Mouse (Mus musculus) midbrain, embryonic 11.5 days (tissue): ENCODE measurements around the gene AC124502.3. TPM values are rescaled to one million over a fixed set of nuclear protein-coding genes. Genes with fewer than 3 reads are reported as not detected.
A peak's percentile ranks its signal among the peaks of the same experiment; 100 is the strongest.

ENCODE experiments used
- ATAC-seq: fragments of 200-750 bp; cut with Nextera tagmentation; 2 replicates; pipeline ENCODE4 v1.8.0; 2017; ENCODE audit warnings: moderate TSS enrichment, moderate library complexity; ENCODE audit not compliant: low FRiP score
- DNase-seq: peaks from one replicate; pipeline ENCODE4 v3.0.0; 2015; ENCODE audit warnings: low spot score; ENCODE audit errors: missing footprints
- H3K27ac ChIP-seq: fragments of 300-500 bp; sonication (generic); 2 replicates; pipeline ENCODE4 v1.5.1; 2014; ENCODE audit warnings: low read depth, low read length
- H3K27me3 ChIP-seq: fragments of 300-500 bp; sonication (generic); 2 replicates; pipeline ENCODE4 v1.6.1; 2014; ENCODE audit warnings: mild to moderate bottlenecking, low read length, moderate library complexity, mixed read lengths; ENCODE audit not compliant: control insufficient read depth, insufficient read depth
- H3K36me3 ChIP-seq: fragments of 300-500 bp; sonication (generic); 2 replicates; pipeline ENCODE4 v1.6.1; 2014; ENCODE audit warnings: mild to moderate bottlenecking, low read length, moderate library complexity, mixed read lengths; ENCODE audit not compliant: control insufficient read depth, insufficient read depth
- H3K4me1 ChIP-seq: fragments of 300-500 bp; sonication (generic); 2 replicates; pipeline ENCODE4 v1.6.1; 2014; ENCODE audit warnings: low read length; ENCODE audit not compliant: control insufficient read depth, insufficient read depth
- H3K4me2 ChIP-seq: fragments of 300-500 bp; sonication (generic); 2 replicates; pipeline ENCODE4 v1.6.1; 2014; ENCODE audit warnings: mild to moderate bottlenecking, moderate library complexity
- H3K4me3 ChIP-seq: fragments of 300-500 bp; sonication (generic); 2 replicates; pipeline ENCODE4 v1.5.1; 2014; ENCODE audit warnings: low read depth, low read length
- H3K9ac ChIP-seq: fragments of 300-500 bp; sonication (generic); 2 replicates; pipeline ENCODE4 v1.6.1; 2014; ENCODE audit warnings: low read length
- H3K9me3 ChIP-seq: fragments of 300-500 bp; sonication (generic); 2 replicates; pipeline ENCODE4 v1.6.1; 2016; ENCODE audit warnings: low read length; ENCODE audit not compliant: control insufficient read depth
- WGBS: fragments of 180-500 bp; shearing (Covaris S2); extraction: QIAGEN DNeasy Blood & Tissue Kit; methylation state at CpG from one replicate; pipeline ENCODE4 v1.1.7; 2014; 5-methylcytosine and 5-hydroxymethylcytosine counted together
- polyA plus RNA-seq: library from polyadenylated mRNA; unstranded; fragments of >200 nt; fragmentation: Nextera tagmentation; extraction: Ambion mirVana; gene quantifications from 2 replicates; pipeline ENCODE4 v1.2.1, GENCODE M21; 2014

AC124502.3 gene
- polyA plus RNA-seq, 1 experiment from 2014 or later, result 1.6 TPM

- Histone ChIP-seq H3K4me1 (no peaks in the 10 kb centered on the region), H3K4me3 (no peak overlapping the region), H3K4me2 (no peak overlapping the region), H3K36me3 (no peaks in the 10 kb centered on the region), H3K27me3 (no peaks in the 10 kb centered on the region), H3K27ac (no peak overlapping the region), H3K9me3 (no peaks in the 10 kb centered on the region), H3K9ac (no peak overlapping the region)
- ATAC-seq, result no peak
- WGBS, result 90% methylated on average over 2 of the region's 2 CpGs
- DNase-seq, result no peak
Measured at GRCm38 (mm10) chr19:5021416-5021815, 17.3 kb upstream of the AC124502.3 start.

- under 1% methylated on average over 62 of the region's 62 CpGs for WGBS
- peak; percentile 96 for DNase-seq
- Histone ChIP-seq H3K9ac (peak within 1 kb of the TSS; percentile 79), H3K27me3 (no peaks in the 10 kb centered on the region), H3K4me1 (no peaks in the 10 kb centered on the region), H3K4me2 (peak within 1 kb of the TSS; percentile 64), H3K36me3 (0 out of 2 replicates have a peak, but pooled peaks cover 2% of the 10 kb centered on the region), H3K4me3 (peak within 1 kb of the TSS; percentile 51), H3K27ac (peak within 1 kb of the TSS; percentile 72), H3K9me3 (no peaks in the 10 kb centered on the region)
- peak; percentile 97 for ATAC-seq
Measured at GRCm38 (mm10) chr19:5023621-5024479, 14.8 kb upstream of the AC124502.3 start, which contains the start of gene Slc29a2. TSS of gene Slc29a2 (plus strand) at chr19:5023860.

DNA sequence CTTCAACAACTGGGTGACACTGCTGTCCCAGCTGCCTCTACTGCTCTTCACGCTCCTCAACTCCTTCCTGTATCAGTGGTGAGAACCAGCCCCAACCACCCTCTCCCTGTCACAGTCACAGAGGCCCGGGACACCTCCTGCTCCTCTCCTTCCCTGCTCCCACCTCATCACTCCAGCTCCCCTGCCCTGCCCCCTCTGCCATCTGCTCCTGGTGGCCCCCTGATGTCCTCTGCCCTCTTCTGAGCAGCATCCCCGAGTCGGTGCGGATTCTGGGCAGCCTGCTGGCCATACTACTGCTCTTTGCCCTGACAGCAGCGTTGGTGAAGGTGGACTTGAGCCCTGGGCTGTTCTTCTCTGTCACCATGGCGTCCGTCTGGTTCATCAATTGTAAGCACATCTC lies 12.6 kb upstream of the AC124502.3 start:
- no peak overlapping the region for H3K27ac ChIP-seq
- 87% methylated on average over 8 of the region's 8 CpGs for WGBS
- H3K9ac ChIP-seq, result no peak overlapping the region
- no peak for DNase-seq
- no peaks in the 10 kb centered on the region for H3K9me3 ChIP-seq
- no peaks in the 10 kb centered on the region for H3K27me3 ChIP-seq
- ATAC-seq, result no peak
- peaks cover 2% of the 10 kb centered on the region; the same call in 1 of the 2 replicates for H3K36me3 ChIP-seq
- no peaks in the 10 kb centered on the region for H3K4me1 ChIP-seq
- H3K4me2 ChIP-seq, result no peak overlapping the region
- no peak overlapping the region for H3K4me3 ChIP-seq

GRCm38 (mm10) chr19:5032686-5033085 lies 6.0 kb upstream of the AC124502.3 start:
- Histone ChIP-seq H3K4me3 (no peak overlapping the region), H3K4me1 (peaks cover 1% of the 10 kb centered on the region; the same call in 1 of the 2 replicates), H3K9me3 (no peaks in the 10 kb centered on the region), H3K27me3 (no peaks in the 10 kb centered on the region), H3K9ac (no peak overlapping the region), H3K27ac (no peak overlapping the region), H3K4me2 (no peak overlapping the region), H3K36me3 (peaks cover 2% of the 10 kb centered on the region; the same call in 1 of the 2 replicates)
- ATAC-seq, result no peak
- WGBS, result 81% methylated on average over 3 of the region's 3 CpGs
- peak; percentile 81 for DNase-seq

- Histone ChIP-seq H3K9me3 (no peaks in the 10 kb centered on the region), H3K4me2 (no peak overlapping the region), H3K27me3 (no peaks in the 10 kb centered on the region), H3K4me3 (no peak overlapping the region), H3K4me1 (peaks cover 22% of the 10 kb centered on the region), H3K36me3 (no peaks in the 10 kb centered on the region), H3K27ac (no peak overlapping the region), H3K9ac (no peak overlapping the region)
- 83% methylated on average over 4 of the region's 4 CpGs for WGBS
- ATAC-seq (no peak), DNase-seq (peak; percentile 49)
Measured at GRCm38 (mm10) chr19:5036577-5036976, 2.1 kb upstream of the AC124502.3 start.

DNA sequence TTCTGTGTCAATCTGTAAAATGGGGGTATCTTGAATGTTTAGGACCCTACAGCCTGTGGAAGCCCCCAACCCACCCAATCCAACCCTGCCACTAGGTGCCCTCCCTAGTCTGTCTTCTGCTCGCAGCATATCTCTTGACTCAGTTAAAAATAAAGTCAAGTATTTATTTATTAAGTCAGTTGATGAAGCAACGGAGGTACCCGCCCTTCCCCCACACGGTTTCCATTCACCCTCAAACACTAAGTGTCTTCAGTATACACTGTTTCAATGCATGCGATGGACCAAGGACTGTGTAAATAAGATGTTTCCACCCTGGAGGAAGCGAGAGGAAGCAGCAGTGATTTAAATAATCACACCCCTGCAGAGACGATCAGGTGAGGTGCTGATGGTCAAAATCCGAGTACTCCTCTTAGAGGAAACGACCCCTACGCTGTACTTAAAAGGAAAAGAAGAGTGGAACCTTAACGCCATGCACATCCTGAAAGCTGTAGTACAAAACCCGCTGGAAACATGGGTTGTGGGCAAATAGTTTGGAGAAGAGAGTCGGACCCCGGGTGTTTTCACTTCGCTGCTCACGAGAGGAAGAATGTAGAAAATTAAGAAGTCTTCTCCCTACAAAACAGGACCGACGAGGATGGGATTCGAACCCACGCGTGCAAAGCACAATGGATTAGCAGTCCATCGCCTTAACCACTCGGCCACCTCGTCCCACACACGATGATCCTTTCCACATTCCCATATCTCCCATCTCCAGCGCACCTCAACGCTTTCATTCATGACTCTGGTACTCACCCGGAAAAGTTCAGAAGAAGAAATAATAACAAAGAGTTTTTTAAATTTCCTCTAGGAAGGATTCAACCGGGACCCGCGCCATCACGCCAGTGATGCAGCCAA lies 766 bp upstream of the AC124502.3 start:
- no peaks in the 10 kb centered on the region for H3K9me3 ChIP-seq
- ATAC-seq (peak; percentile 53), DNase-seq (peak; percentile 99)
- no peaks in the 10 kb centered on the region for H3K27me3 ChIP-seq
- 8% methylated on average over 32 of the region's 32 CpGs for WGBS
- H3K4me3 ChIP-seq, result peak overlapping the region; percentile 76
- peak overlapping the region; percentile 99 for H3K4me2 ChIP-seq
- H3K9ac ChIP-seq, result peak overlapping the region; percentile 88
- peak overlapping the region; percentile 80 for H3K27ac ChIP-seq
- H3K36me3 ChIP-seq, result no peaks in the 10 kb centered on the region
- H3K4me1 ChIP-seq, result peaks cover 26% of the 10 kb centered on the region

GRCm38 (mm10) chr19:5039301-5040114 lies 817 bp downstream of the AC124502.3 start:
- Histone ChIP-seq H3K27ac (no peak overlapping the region), H3K9me3 (no peaks in the 10 kb centered on the region), H3K9ac (peak overlapping the region; percentile 88), H3K36me3 (no peaks in the 10 kb centered on the region), H3K4me3 (peak overlapping the region; percentile 76), H3K27me3 (no peaks in the 10 kb centered on the region), H3K4me2 (peak overlapping the region; percentile 99), H3K4me1 (peaks cover 26% of the 10 kb centered on the region)
- peak; percentile 88 for DNase-seq
- ATAC-seq, result no peak
- WGBS, result 11% methylated on average over 41 of the region's 41 CpGs

DNA sequence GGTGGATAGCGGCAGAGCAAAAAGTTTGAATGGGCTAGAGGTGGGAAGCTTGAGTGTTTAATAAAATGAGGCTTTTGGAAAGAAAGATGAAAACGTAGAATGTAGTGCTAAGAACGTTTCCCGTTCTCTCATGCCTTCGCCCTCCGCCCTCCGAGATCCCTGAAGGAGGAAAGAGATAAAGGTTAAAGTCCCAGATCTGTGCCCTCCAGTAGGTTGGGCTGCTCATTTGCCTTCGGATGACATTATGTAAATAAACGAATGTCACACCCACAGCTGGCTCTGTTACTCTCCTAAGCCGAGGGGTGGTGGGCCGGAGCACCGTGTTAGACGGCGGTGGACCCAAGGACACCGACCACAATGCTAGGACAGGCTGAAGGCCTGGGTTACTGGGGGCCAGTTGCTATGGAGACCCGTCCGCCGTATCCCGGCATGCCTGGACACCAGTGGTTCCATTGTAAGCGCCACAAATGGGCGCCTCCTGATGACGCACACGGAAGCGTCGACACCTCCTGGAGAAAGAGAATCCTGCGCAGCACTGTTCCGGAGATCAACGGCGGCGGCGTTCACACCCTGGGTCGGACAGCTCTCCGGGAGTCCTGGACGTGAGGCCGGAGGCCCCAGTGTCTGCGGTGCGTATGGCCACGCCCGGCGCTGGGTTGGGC lies 2.3 kb downstream of the AC124502.3 start, which contains the start of gene Brms1:
Brms1 (plus strand) TSS at position 493 of the 662 bp plus-strand sequence.
- Histone ChIP-seq H3K4me2 (peak within 1 kb of the TSS; percentile 99), H3K36me3 (no peaks in the 10 kb centered on the region), H3K27me3 (no peaks in the 10 kb centered on the region), H3K4me3 (peak within 1 kb of the TSS; percentile 92), H3K27ac (peak within 1 kb of the TSS; percentile 59; the same call in 1 of the 2 replicates), H3K9ac (peak within 1 kb of the TSS; percentile 85), H3K4me1 (peaks cover 26% of the 10 kb centered on the region), H3K9me3 (no peaks in the 10 kb centered on the region)
- ATAC-seq, result peak; percentile 80
- WGBS, result 9% methylated on average over 40 of the region's 40 CpGs
- DNase-seq, result peak; percentile 99
